Mouse (Mus musculus) left cerebral cortex, adult 18-20 months (tissue): ENCODE measurements around the gene Pomc. TPM values are rescaled to one million over a fixed set of nuclear protein-coding genes. Genes with fewer than 3 reads are reported as not detected.

Experiments
- DNase-seq, 2 experiments: peaks; one replicate each; pipeline ENCODE4 v3.0.0; 2021 to 2022; ENCODE audit warnings: low spot score in 2 of 2, mixed read lengths in 1 of 2
- long read RNA-seq, 2 experiments: library from polyadenylated mRNA; stranded (forward); transcript quantifications; one replicate each; pipeline ENCODE4 v2.0.0; 2021
- total RNA-seq, 2 experiments: library from RNA; stranded (reverse); gene quantifications; 2 replicates each; pipeline ENCODE4 v1.2.3; 2021

The Pomc gene
- total RNA-seq: 1 to 10 TPM; 1.6 to 1.7 TPM
- long read RNA-seq, experiment 1, partial matches to known transcripts: 0 of 2 reads
- long read RNA-seq, experiment 1, other reads (novel, unspliced or antisense): 2 of 2 reads
- long read RNA-seq, experiment 2: 0 reads

- DNase-seq: no peak
Observed at GRCm38 (mm10) chr12:3954651-3955050, at the start of gene Pomc. Gene Pomc (plus strand): TSS chr12:3954951.

DNA sequence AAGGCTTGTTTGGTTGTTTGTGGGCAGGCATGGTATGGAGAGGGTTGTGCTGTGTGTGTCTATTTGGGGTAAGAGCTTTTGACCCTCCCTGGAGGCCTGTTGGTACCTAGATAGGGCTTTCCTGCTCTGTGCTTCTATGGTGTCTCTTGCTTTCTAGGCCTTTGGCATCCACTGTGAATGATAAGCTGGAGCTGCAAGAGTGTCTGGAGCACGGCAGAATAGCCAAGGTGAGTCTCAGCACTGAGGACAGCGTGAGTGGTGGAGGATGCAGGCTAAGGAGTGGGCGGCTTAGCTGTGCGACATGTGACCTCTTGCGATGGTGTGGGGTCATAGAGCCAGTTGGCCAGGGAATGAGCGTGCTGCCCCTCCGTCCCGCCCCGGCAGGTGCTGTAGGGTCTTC, 49.3 kb upstream of the Pomc start:
- no peak for DNase-seq

GRCm38 (mm10) chr12:3906308-3906707, 48.4 kb upstream of the Pomc start:
- DNase-seq: no peak

DNA sequence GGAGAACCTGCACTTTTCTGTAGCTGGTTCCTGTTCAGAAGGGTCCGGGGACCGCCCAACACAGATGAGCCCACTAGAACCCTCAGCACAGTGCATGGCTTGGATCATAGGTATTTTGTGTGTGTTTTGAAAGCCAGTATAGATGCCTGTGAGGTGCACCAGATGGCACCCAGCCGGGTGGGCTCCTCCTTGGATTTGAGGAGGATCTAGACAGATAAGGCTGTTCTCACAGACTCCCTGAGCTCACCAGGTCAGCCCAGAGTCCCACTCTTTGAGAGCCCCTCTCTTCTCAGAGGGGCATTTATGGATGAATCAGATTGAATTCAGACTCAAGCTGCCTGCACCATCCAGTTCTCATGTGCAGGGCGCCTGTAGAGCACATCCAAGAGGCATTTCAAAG, 47.7 kb upstream of the Pomc start:
- DNase-seq: no peak

GRCm38 (mm10) chr12:3907418-3907817, 47.3 kb upstream of the Pomc start:
- no peak for DNase-seq

- DNase-seq: no peak
Observed at GRCm38 (mm10) chr12:3910466-3911093, 44.2 kb upstream of the Pomc start.

DNA sequence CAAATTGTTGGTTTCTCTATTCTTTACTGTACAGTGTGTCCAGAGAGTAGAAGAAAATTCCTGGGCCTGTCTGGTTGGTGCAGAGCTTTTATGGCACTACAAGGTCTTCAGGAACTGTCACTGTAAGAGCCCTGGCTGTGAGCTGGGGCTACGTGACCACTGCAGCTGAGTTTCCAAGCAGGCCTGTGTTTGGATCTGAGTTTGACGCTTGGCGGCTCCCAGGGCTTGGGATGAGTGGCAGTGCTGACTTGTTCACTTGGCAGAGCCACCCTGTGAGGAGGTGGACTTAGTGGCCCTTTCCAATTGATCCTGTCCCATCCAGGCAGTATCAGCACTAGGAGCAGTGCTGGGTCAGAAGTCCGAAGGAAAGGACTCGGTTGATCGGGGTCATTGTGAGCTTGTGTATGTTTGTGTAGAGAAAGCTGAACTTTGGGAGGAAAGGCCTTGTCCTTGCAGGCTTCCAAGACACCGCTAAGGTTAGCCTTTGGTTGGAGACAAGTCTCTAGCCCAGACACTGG, 42.9 kb upstream of the Pomc start:
- DNase-seq: no peak

- no peak for DNase-seq
Observed at GRCm38 (mm10) chr12:3915852-3916251, 38.9 kb upstream of the Pomc start.

GRCm38 (mm10) chr12:3917668-3918341, 36.9 kb upstream of the Pomc start:
- DNase-seq: no peak

DNA sequence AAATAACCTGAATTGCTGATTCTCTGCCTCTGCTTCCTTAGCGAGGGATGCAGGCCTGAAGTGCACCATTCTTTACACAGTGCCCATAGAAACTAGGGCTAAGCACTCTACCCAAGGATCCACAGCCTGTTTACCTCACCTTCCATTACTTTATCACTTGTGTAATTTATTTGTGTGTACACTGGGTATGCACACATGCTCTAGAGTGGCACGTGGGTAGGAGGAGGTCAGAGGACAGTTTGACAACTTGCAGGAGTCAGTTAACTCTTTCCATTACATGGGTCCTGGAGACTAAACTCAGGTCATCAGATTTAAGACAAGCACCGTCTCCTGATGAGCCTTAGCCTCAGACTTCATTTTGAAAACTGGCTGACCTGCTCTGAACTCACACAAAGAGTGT, 36.2 kb upstream of the Pomc start:
- no peak for DNase-seq

- DNase-seq: no peak
Observed at GRCm38 (mm10) chr12:3919423-3919822, 35.3 kb upstream of the Pomc start.

DNA sequence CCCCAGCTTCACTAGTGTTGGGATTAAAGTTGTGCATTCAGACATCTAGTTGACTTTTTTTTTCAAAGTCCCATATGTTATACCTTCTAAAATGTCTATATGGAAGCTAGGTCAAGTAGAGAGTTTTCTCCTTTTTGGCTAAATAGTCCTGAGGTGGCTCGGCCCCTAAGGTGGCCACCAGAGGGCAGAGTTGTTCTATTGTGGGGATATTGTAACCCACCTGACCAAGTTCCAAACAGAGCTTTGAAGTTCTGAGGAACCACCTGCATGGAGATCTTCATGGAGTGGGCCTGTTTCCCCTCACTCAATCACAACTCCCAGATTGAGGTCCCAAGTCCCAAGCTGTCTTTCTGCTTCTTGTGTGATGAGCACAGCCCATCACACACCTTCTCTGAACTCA, 28.6 kb upstream of the Pomc start:
- DNase-seq: peak; percentile 64 to 86

GRCm38 (mm10) chr12:3928841-3929240, 25.9 kb upstream of the Pomc start:
- DNase-seq: peak in 1 of 2 experiments; percentile 50

- peak in 1 of 2 experiments; percentile 40 for DNase-seq
Observed at GRCm38 (mm10) chr12:3930090-3930865, 24.5 kb upstream of the Pomc start.

GRCm38 (mm10) chr12:3942026-3942425, 12.7 kb upstream of the Pomc start:
- DNase-seq: no peak

DNA sequence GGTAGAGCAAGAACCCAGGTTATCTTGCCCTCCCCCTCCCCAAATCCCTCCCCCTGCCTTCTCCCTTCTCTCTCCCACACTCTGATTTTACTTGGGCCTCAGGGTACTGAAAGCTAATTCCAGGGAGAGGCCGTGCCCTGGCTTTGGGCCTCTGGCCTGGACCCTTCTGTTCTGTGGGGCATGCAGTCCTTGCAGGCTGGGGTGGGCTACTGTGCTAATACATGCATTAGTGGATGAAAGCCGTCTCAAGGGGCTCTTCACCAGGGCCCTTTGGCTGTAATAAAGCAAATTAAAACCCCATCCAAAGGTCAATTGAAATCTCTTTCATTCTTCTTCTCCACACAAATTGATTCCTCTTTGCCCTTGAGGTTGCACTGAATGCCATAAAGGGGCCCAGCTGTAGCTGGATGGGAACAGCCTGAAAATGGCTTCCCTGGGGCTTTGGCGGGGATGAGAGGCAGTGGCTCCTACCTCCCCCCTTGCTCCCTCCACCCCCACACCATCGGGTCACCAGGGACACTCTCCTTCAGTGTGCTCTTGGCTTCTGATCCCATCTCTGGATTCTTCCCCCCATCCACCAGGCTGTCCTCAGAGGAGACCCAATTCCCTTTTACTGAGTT, 10.2 kb upstream of the Pomc start:
- DNase-seq: no peak

DNA sequence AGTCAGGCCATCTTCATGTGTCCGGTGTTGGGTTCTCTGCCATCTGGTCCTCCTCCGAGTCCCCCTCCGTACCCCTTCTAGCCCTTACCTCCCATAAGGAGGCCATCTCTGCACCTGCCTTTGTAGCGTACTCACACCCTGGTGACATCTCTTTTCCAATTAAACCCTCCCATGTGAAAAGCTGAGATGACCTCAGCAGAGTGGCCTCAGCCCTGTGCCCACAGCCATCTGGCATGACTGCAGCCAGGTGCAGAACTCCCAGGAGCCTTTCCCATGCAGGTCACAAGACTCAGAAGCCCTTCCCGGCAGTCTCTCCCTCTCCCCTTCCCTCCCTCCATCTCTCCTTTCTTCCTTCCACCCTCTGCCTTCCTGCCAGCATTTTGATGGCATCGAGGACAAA, 7.2 kb upstream of the Pomc start:
- no peak for DNase-seq

DNA sequence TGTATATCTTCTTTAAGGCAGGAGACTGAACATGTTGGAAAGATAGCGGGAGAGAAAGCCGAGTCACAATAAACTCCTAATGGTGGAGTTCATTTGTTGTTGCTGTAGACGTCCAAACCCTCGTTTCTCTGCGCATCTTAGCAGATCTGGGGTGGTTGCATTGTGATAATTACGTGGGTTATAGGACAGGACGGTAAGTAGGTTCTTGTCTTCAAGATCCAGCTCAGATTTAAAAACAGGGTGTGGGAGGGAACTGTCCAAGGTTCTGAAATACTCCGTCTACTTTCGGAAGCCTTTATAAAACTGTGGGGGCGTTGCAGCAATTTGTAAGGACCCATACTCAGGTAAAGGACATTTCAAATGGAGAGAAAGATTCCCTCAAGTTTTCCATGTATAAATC, 620 bp downstream of the Pomc start:
- DNase-seq: no peak

DNA sequence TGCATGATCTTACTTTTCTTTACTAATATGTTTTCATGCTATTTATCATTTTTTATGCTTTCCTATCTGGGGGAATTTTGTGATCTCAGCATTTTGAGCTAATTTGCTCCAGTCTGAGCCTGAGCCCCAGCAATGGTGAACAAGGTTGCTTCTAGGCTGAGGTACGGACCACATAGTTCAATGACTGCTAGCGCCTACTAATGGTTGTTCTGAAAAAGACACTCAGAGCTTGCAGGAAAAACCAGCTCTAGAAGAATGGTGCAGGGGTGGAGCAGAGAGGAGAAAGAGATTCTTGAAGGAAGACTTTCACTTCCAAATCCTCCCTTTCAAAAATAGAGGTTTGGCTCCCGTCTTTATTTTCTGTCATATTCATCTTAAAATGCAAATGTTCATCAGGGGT, 1.6 kb downstream of the Pomc start:
- no peak for DNase-seq

GRCm38 (mm10) chr12:3959791-3960543, 5.2 kb downstream of the Pomc start:
- DNase-seq: peak; percentile 81 to 86

- DNase-seq: no peak
Observed at GRCm38 (mm10) chr12:3960553-3960952, 5.8 kb downstream of the Pomc start.
